Mouse (Mus musculus) cerebellum, adult 11-12 months (tissue): ENCODE data around the gene Cipc.

ENCODE experiments used
- DNase-seq: peaks from one replicate; pipeline ENCODE4 v3.0.0; 2022

Cipc gene

GRCm38 (mm10) chr12:86994166-86994565, 47.3 kb downstream of the Cipc start:
- no peak for DNase-seq

- DNase-seq = no peak
These were observed 47.9 kb downstream of the Cipc start for GRCm38 (mm10) chr12:86994776-86995175.

- DNase-seq = no peak
These were observed 49.1 kb downstream of the Cipc start for GRCm38 (mm10) chr12:86995931-86996330.

DNA sequence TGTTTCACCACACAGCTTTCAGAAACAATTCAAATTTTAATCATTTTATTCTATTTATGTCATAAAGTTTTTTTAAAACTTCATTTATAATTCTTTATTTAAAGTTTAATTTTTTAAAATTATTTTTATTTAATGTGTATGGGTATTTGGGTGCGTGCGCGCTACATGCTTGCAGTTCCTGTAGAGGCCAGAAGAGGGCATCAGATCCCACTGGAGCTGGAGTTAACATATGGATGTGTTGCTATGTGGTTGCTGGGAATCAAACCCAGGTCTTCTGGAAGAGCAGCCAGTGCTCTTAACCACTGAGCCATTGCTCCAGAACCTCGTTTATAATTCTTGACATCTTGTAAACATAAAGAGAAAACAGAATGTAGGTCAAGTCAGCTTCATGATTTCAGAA, 51.9 kb downstream of the Cipc start:
- DNase-seq = no peak

DNA sequence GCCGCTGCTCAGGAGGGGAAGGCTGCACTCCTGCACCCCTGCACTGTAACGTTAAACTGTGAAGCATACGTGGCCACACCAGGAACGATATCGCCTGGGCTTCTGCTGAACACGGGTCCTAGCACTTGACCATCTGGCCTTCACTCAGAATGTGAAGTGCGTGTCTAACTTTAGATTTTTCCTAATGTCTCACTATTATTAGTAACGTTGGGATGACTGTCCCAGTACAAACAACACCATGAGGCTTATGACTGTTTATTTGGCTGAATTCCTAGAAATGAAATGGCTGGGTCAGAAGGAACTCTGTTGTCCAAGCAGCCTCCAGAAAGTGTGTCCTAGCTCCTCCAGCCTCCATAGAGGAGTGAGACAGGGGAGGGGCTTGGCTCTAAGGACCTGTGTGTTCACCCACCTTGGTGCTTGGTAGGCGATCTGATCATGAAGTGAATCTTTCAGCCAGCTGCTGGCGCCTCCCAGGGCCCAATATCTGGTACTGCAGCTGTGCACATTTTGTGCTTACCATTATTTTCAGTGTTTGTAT, 52.5 kb downstream of the Cipc start:
- peak; percentile 48 for DNase-seq

- DNase-seq = no peak
These were observed 53.5 kb downstream of the Cipc start for GRCm38 (mm10) chr12:87000151-87000839.

DNA sequence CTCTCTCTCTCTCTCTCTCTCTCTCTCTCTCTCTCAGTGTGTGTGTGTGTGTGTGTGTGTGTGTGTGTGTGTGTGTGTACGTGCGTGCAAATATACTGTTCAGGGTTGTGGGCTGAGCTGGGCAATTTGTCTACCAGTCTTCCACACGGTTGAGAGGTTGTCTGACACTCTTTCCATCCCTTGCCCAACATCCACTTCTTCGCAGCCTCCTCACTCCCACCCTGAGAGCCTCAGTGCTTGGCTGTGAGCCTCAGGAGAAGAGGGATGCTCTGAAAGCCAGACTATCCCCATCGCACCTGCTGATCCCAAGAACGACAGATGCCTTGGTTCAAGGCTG, 54.0 kb downstream of the Cipc start:
- no peak for DNase-seq

GRCm38 (mm10) chr12:87002209-87002608, 55.4 kb downstream of the Cipc start:
- DNase-seq = no peak

DNA sequence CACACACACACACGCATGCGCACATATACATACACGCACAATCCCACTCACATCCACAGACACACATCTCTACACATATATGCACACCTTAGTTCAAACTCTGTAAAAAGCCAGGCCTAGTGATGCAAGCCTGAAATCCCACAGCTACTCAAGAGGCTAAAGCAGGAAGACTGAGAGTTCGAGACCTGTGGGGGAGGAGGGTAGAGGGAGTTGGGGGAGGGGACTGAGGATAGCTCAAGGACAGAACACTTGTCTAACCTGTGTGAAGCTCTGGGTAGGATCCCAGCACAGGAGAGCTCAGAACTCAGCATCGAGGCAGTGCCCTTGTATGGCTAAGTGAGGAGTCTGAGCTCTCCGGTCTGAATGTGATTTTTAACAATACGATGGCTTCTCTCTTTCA, 56.0 kb downstream of the Cipc start:
- no peak for DNase-seq

GRCm38 (mm10) chr12:87003606-87004005, 56.8 kb downstream of the Cipc start:
- DNase-seq = no peak

DNA sequence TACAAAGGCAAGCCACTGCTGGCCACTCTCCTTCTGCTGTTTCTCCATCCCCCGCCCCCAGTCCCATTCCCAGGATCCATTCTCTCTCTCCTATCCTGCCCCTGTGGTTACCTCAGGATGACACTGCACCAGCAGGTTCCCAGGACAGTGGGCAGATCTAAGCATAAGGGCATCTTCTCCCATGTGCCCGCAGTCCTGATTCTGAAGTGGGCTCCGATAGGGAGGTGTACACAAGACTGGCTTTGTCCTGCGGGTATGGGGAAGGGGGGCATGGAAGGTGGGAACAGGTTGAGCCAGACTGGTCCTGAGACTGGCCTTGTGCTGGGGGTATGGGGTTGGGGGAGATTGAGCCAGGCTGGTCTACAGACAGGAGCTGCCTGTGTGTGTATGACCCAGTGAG, 57.8 kb downstream of the Cipc start:
- no peak for DNase-seq
